Mouse (Mus musculus) neural tube, embryonic 12.5 days (tissue): ENCODE measurements around the gene Zranb2. TPM values are rescaled to one million over a fixed set of nuclear protein-coding genes. Genes with fewer than 3 reads are reported as not detected.

Experiments
- ATAC-seq: fragments of 200-750 bp; cut with Nextera tagmentation; 2 replicates; pipeline ENCODE4 v1.8.0; 2017; ENCODE audit warnings: low read depth, mild to moderate bottlenecking, moderate TSS enrichment, moderate library complexity; ENCODE audit not compliant: low FRiP score
- H3K27ac ChIP-seq: fragments of 300-500 bp; sonication (generic); 2 replicates; pipeline ENCODE4 v1.5.1; 2016
- H3K27me3 ChIP-seq: fragments of 300-500 bp; sonication (generic); replicated peaks from 2 replicates; pipeline ENCODE4 v1.6.1; 2016; ENCODE audit warnings: mild to moderate bottlenecking
- H3K36me3 ChIP-seq: fragments of 300-500 bp; sonication (generic); 2 replicates; pipeline ENCODE4 v1.6.1; 2016; ENCODE audit warnings: mild to moderate bottlenecking
- H3K4me1 ChIP-seq: fragments of 300-500 bp; sonication (generic); 2 replicates; pipeline ENCODE4 v1.6.1; 2016
- H3K4me2 ChIP-seq: fragments of 300-500 bp; sonication (generic); replicated peaks from 2 replicates; pipeline ENCODE4 v1.6.1; 2016; ENCODE audit warnings: mild to moderate bottlenecking
- H3K4me3 ChIP-seq: fragments of 300-500 bp; sonication (generic); 2 replicates; pipeline ENCODE4 v1.5.1; 2016
- H3K9ac ChIP-seq: fragments of 300-500 bp; sonication (generic); 2 replicates; pipeline ENCODE4 v1.6.1; 2016; ENCODE audit warnings: mild to moderate bottlenecking
- H3K9me3 ChIP-seq: fragments of 300-500 bp; sonication (generic); 2 replicates; pipeline ENCODE4 v1.6.1; 2016; ENCODE audit warnings: mild to moderate bottlenecking
- WGBS: fragments of 180-500 bp; shearing (Covaris S2); methylation state at CpG from one replicate; pipeline ENCODE4 v1.1.7; 2016; 5-methylcytosine and 5-hydroxymethylcytosine counted together
- polyA plus RNA-seq: library from polyadenylated mRNA; unstranded; fragments of >200 nt; fragmentation: Nextera tagmentation; extraction: Ambion mirVana; gene quantifications from 2 replicates; pipeline ENCODE4 v1.2.1, GENCODE M21; 2016

Zranb2 gene
- polyA plus RNA-seq, 1 experiment from 2014 or later: 129 TPM

- Histone ChIP-seq H3K27ac (no peak overlapping the region), H3K9me3 (no peaks in the 10 kb centered on the region), H3K9ac (no peak overlapping the region), H3K36me3 (peaks cover 32% of the 10 kb centered on the region), H3K27me3 (no peaks in the 10 kb centered on the region), H3K4me2 (no peak overlapping the region), H3K4me3 (no peak overlapping the region), H3K4me1 (no peaks in the 10 kb centered on the region)
- 0 out of 2 replicates have a peak, but pooled peaks have one; percentile 44 for ATAC-seq
- 93% methylated on average over 3 of the region's 3 CpGs for WGBS
Measured at GRCm38 (mm10) chr3:157549758-157550600, 16.0 kb downstream of the Zranb2 start.

DNA sequence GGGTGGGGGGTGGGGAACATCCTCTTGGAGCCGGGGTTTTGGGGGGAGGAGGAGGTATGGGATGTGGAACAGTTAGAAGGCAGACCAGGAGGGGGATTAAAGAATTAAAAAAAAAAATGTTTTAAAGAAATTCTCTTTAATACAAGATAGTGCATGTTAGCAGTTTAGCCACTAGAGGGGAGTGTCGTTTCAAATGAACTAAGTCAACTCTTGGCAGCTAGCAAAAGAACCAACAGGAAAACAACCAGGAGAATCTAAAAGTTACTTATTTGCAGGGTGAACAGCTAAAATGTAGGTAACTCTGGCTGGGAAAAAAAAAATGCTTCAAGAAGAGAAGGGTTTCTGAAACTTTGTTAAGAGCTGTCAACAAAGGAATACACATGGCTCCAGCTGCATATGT lies 31.2 kb downstream of the Zranb2 start:
- Histone ChIP-seq H3K36me3 (no peaks in the 10 kb centered on the region), H3K27me3 (peaks cover 40% of the 10 kb centered on the region), H3K4me2 (no peak overlapping the region), H3K9ac (no peak overlapping the region), H3K9me3 (no peaks in the 10 kb centered on the region), H3K27ac (no peak overlapping the region), H3K4me3 (no peak overlapping the region), H3K4me1 (peaks cover 12% of the 10 kb centered on the region)
- 11% methylated on average over 2 of the region's 2 CpGs for WGBS
- ATAC-seq: no peak

DNA sequence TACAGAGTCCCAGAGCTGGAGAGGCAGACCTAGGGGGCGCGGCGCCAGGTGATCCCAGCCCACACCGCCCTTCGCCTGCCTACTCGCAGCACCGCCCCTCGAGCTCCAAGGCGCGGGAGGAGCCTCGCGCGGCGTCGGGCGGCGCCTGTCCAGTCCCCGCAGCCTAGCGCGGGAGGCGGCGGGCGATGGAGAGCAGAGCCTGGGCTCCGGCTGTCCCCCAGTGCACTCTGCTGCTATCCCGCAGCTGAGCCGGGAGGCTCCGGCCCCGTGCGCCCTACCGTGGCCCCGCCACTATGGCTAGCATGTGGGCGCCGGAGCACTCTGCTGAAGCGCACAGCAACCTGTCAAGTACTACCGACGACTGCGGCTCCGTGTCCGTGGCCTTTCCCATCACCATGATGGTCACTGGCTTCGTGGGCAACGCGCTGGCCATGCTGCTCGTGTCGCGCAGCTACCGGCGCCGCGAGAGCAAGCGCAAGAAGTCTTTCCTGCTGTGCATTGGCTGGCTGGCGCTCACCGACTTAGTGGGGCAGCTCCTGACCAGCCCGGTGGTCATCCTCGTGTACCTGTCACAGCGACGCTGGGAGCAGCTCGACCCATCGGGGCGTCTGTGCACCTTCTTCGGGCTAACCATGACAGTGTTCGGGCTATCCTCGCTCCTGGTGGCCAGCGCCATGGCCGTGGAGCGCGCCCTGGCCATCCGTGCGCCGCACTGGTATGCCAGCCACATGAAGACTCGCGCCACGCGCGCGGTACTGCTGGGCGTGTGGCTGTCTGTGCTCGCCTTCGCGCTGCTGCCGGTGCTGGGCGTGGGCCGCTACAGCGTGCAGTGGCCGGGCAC lies 33.0 kb downstream of the Zranb2 start, which contains the start of gene Ptger3:
Gene Ptger3, plus strand, starts transcription at position 168 of the 841 bp plus-strand sequence.
- 2% methylated on average over 84 of the region's 84 CpGs for WGBS
- Histone ChIP-seq H3K9ac (peak within 1 kb of the TSS; percentile 21; the same call in 1 of the 2 replicates), H3K4me2 (peak within 1 kb of the TSS; percentile 76), H3K4me3 (peak within 1 kb of the TSS; percentile 42), H3K27ac (no peak within 1 kb of the TSS), H3K9me3 (no peaks in the 10 kb centered on the region), H3K27me3 (peaks cover 40% of the 10 kb centered on the region), H3K36me3 (no peaks in the 10 kb centered on the region), H3K4me1 (peaks cover 12% of the 10 kb centered on the region)
- peak; percentile 76 for ATAC-seq

DNA sequence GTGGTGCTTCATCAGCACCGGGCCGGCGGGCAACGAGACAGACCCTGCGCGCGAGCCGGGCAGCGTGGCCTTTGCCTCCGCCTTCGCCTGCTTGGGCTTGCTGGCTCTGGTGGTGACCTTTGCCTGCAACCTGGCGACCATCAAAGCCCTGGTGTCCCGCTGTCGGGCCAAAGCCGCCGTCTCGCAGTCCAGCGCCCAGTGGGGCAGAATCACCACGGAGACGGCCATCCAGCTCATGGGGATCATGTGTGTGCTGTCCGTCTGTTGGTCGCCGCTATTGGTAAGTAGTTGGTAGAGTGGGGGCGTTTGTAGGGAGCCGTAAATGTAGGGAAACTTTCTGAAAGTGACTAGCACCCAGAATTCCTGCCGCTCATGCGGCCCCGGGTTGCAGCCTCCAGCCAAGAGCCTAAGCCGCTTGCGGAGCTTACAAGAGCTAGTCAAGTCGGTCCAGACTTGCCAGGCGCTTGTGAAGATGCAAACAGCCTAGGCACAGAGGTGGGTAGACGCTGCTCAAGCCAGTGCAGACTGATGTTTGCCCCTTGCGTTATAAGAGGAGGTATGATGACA lies 33.7 kb downstream of the Zranb2 start:
- ATAC-seq: no peak; the same call in 1 of the 2 replicates
- Histone ChIP-seq H3K9me3 (no peaks in the 10 kb centered on the region), H3K4me2 (peak overlapping the region; percentile 76), H3K27ac (no peak overlapping the region), H3K27me3 (peaks cover 40% of the 10 kb centered on the region), H3K4me1 (peaks cover 12% of the 10 kb centered on the region), H3K36me3 (no peaks in the 10 kb centered on the region), H3K4me3 (peak overlapping the region; percentile 42), H3K9ac (peak overlapping the region; percentile 21; the same call in 1 of the 2 replicates)
- 2% methylated on average over 34 of the region's 34 CpGs for WGBS

DNA sequence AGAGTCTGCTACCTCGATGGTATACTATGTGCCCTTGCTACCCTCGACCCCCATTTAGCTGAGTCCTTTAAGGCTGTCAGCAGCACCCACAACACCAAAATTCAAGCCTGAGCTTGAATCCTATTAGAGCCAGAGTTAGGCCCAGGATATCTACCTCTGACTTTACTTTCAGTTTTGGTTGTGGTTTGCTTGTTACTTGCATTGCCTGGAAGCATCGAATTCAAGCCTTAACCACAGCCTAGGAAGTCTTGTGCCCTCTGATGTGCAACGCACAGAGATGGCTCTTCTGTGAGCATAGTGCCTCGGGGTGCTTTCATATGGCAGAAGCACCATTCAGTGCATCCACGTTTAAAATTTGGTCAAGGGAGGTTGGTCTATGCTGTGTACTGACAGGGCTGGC lies 38.1 kb downstream of the Zranb2 start:
- no peak overlapping the region for H3K9ac ChIP-seq
- H3K9me3 ChIP-seq: no peaks in the 10 kb centered on the region
- WGBS: 86% methylated on average over 6 of the region's 6 CpGs
- no peak overlapping the region for H3K4me3 ChIP-seq
- H3K27me3 ChIP-seq: peaks cover 28% of the 10 kb centered on the region
- no peaks in the 10 kb centered on the region for H3K36me3 ChIP-seq
- peaks cover 7% of the 10 kb centered on the region for H3K4me1 ChIP-seq
- H3K4me2 ChIP-seq: no peak overlapping the region
- no peak for ATAC-seq
- H3K27ac ChIP-seq: no peak overlapping the region

- Histone ChIP-seq H3K4me1 (no peaks in the 10 kb centered on the region), H3K27ac (no peak overlapping the region), H3K36me3 (no peaks in the 10 kb centered on the region), H3K9ac (no peak overlapping the region), H3K9me3 (no peaks in the 10 kb centered on the region), H3K4me2 (no peak overlapping the region), H3K4me3 (no peak overlapping the region), H3K27me3 (no peaks in the 10 kb centered on the region)
- ATAC-seq: no peak
- 88% methylated on average over 9 of the region's 9 CpGs for WGBS
Measured at GRCm38 (mm10) chr3:157575441-157576342, 41.7 kb downstream of the Zranb2 start.

DNA sequence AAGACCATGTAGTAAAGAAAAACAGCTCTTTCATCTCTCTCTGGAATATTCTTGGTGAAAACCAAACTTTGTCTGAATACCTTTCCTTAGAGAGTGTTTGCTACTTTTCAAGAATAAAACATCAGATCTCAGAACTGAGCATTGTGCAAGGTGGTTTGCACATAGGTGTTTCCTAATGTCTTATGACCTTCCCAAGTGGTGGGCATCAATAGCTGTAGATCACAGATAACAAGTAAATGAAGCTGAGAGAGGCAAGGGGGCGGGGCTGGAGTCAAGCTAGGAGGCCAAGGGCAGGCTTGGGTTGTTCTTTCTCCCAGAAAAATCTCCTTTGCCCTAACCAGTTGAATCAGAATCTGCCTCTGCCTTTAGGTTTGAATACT lies 42.4 kb downstream of the Zranb2 start:
- no peaks in the 10 kb centered on the region for H3K4me1 ChIP-seq
- no peaks in the 10 kb centered on the region for H3K9me3 ChIP-seq
- ATAC-seq: no peak
- H3K4me2 ChIP-seq: no peak overlapping the region
- 86% methylated on average over 1 of the region's 1 CpGs for WGBS
- H3K27me3 ChIP-seq: no peaks in the 10 kb centered on the region
- no peak overlapping the region for H3K9ac ChIP-seq
- no peak overlapping the region for H3K27ac ChIP-seq
- H3K36me3 ChIP-seq: no peaks in the 10 kb centered on the region
- H3K4me3 ChIP-seq: no peak overlapping the region

GRCm38 (mm10) chr3:157576862-157577261 lies 42.9 kb downstream of the Zranb2 start:
- no peak for ATAC-seq
- Histone ChIP-seq H3K4me2 (no peak overlapping the region), H3K4me1 (no peaks in the 10 kb centered on the region), H3K27ac (no peak overlapping the region), H3K4me3 (no peak overlapping the region), H3K27me3 (no peaks in the 10 kb centered on the region), H3K9ac (no peak overlapping the region), H3K9me3 (no peaks in the 10 kb centered on the region), H3K36me3 (no peaks in the 10 kb centered on the region)
- WGBS: 90% methylated on average over 1 of the region's 1 CpGs

DNA sequence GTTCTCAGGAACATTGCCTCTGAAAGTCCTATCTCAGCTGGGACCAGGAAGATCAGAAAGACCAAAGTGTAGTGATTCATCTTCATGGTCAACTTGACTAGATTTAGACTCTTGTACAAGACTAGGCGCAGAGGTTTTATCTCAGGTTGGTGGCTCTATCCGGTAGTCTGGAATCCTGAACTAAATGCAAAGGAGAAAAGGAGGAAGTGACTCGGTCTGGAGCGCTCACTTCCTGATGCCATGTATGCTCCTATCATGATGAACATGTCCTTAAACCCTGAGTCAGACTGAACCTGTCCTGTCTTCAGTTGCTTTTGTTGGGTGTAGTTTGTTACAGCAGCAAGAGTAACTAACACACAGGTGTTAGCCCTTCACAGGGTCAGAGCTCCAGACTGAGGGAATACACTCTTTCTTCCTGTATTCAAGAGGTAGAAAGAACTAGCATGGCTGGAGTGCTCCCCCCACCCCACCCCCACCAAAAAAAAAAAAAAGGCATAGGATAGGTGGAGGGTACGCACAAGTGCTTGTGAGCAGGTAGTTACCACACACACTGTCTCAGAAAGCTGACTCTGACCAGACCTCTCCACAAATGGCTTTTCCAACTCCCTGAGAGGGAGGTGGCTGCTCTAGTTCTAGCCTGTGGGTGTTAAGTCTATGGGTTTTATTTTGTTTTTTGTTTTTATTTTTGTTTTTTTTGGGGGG lies 44.7 kb downstream of the Zranb2 start:
- WGBS: 90% methylated on average over 5 of the region's 5 CpGs
- Histone ChIP-seq H3K36me3 (no peaks in the 10 kb centered on the region), H3K27me3 (no peaks in the 10 kb centered on the region), H3K9me3 (no peaks in the 10 kb centered on the region), H3K27ac (no peak overlapping the region), H3K9ac (no peak overlapping the region), H3K4me1 (0 out of 2 replicates have a peak, but pooled peaks cover 2% of the 10 kb centered on the region), H3K4me3 (no peak overlapping the region), H3K4me2 (no peak overlapping the region)
- no peak for ATAC-seq

GRCm38 (mm10) chr3:157579376-157579775 lies 45.4 kb downstream of the Zranb2 start:
- no peak overlapping the region for H3K27ac ChIP-seq
- WGBS: 80% methylated on average over 2 of the region's 2 CpGs
- H3K9me3 ChIP-seq: no peaks in the 10 kb centered on the region
- H3K4me3 ChIP-seq: no peak overlapping the region
- ATAC-seq: no peak
- H3K9ac ChIP-seq: no peak overlapping the region
- H3K36me3 ChIP-seq: no peaks in the 10 kb centered on the region
- H3K4me2 ChIP-seq: no peak overlapping the region
- 0 out of 2 replicates have a peak, but pooled peaks cover 2% of the 10 kb centered on the region for H3K4me1 ChIP-seq
- H3K27me3 ChIP-seq: no peaks in the 10 kb centered on the region

GRCm38 (mm10) chr3:157580299-157580698 lies 46.3 kb downstream of the Zranb2 start:
- Histone ChIP-seq H3K4me2 (no peak overlapping the region), H3K9ac (no peak overlapping the region), H3K9me3 (no peaks in the 10 kb centered on the region), H3K27ac (no peak overlapping the region), H3K36me3 (no peaks in the 10 kb centered on the region), H3K4me1 (0 out of 2 replicates have a peak, but pooled peaks cover 2% of the 10 kb centered on the region), H3K4me3 (no peak overlapping the region), H3K27me3 (no peaks in the 10 kb centered on the region)
- 78% methylated on average over 4 of the region's 4 CpGs for WGBS
- no peak for ATAC-seq
